In genomic region chr12:39328377-39328776, GRCm38 (mm10) we compare ENCODE assay signal across 25 mouse cellular contexts.
A peak's percentile ranks its signal among the peaks of the same experiment; 100 is the strongest.
DNase-seq lines count a peak whose midpoint lies in the region; ATAC-seq and TF ChIP-seq lines count a peak whose summit lies in the region.
"Had no signal": no experiment of that assay in that cellular context is flagged by ENCODE, and none has a peak within 500 bp of the region (broad histone marks: within the 10 kb centered on the region; RNA-seq: fewer than 3 reads in every experiment).

No protein-coding gene starts in this region.

- TF ChIP-seq POLR2A in brain, embryonic 14.5 days (IDR thresholded peaks at IDR 0.05; ENCODE audit: borderline replicate concordance, extremely low read depth, insufficient read depth, insufficient read length, poor library complexity, severe bottlenecking): no peak

- no peak overlapping the region for H3K9ac ChIP-seq in hindbrain, embryonic 16.5 days (ENCODE audit: low read depth, low read length)
- no peak overlapping the region for H3K9ac ChIP-seq in hindbrain, embryonic 11.5 days (ENCODE audit: low read depth, low read length)
- no peak overlapping the region for H3K9ac ChIP-seq in midbrain, embryonic 15.5 days
- H3K9ac ChIP-seq: embryonic facial prominence, embryonic 12.5 days; embryonic facial prominence, embryonic 15.5 days; forebrain, postnatal 0 days; hindbrain, embryonic 13.5 days had no signal

- no peaks in the 10 kb centered on the region for H3K36me3 ChIP-seq in hindbrain, embryonic 16.5 days (ENCODE audit: control insufficient read depth, insufficient read depth, low read length)
- H3K36me3 ChIP-seq in hindbrain, embryonic 11.5 days (ENCODE audit: control insufficient read depth, insufficient read depth, low read length): no peaks in the 10 kb centered on the region
- no peaks in the 10 kb centered on the region for H3K36me3 ChIP-seq in midbrain, embryonic 15.5 days (replicated peaks)
- H3K36me3 ChIP-seq in midbrain, embryonic 10.5 days: no peaks in the 10 kb centered on the region
- H3K36me3 ChIP-seq: embryonic facial prominence, embryonic 12.5 days; embryonic facial prominence, embryonic 15.5 days; heart, embryonic 10.5 days; hindbrain, embryonic 13.5 days had no signal

- H3K27ac ChIP-seq in hindbrain, embryonic 16.5 days (ENCODE audit: low read depth, low read length): no peak overlapping the region
- no peak overlapping the region for H3K27ac ChIP-seq in hindbrain, embryonic 11.5 days (ENCODE audit: low read depth, low read length)
- H3K27ac ChIP-seq in midbrain, embryonic 15.5 days: no peak overlapping the region
- H3K27ac ChIP-seq in midbrain, embryonic 10.5 days (replicated peaks): no peak overlapping the region
- H3K27ac ChIP-seq: embryonic facial prominence, embryonic 12.5 days; embryonic facial prominence, embryonic 15.5 days; heart, adult 2 months; heart, embryonic 10.5 days; hindbrain, embryonic 13.5 days; hindbrain, postnatal 0 days had no signal

- H3K4me3 ChIP-seq in hindbrain, embryonic 16.5 days (ENCODE audit: low read length): no peak overlapping the region
- H3K4me3 ChIP-seq in hindbrain, embryonic 11.5 days (ENCODE audit: low read depth, low read length): no peak overlapping the region
- no peak overlapping the region for H3K4me3 ChIP-seq in midbrain, embryonic 15.5 days
- no peak overlapping the region for H3K4me3 ChIP-seq in midbrain, embryonic 10.5 days
- H3K4me3 ChIP-seq: embryonic facial prominence, embryonic 12.5 days; embryonic facial prominence, embryonic 15.5 days; heart, adult 2 months; heart, embryonic 10.5 days; hindbrain, embryonic 13.5 days had no signal

- no peak for DNase-seq in hindbrain, embryonic 11.5 days (ENCODE audit: low spot score)
- no peak for DNase-seq in midbrain, embryonic 10.5 days (ENCODE audit: low spot score)
- DNase-seq in brain, embryonic 14.5 days (ENCODE audit: low read depth): peak; percentile 28
- DNase-seq in mesoderm, embryonic 11.5 days (ENCODE audit: low read depth, low spot score): peak; percentile 18
- no peak for DNase-seq in gastrocnemius, adult 18-20 months (ENCODE audit: low spot score)
- DNase-seq: adrenal gland, adult 2 months; adrenal gland, postnatal 14 days; cerebellum, adult 18-20 months; cerebellum, postnatal 10 days; cerebellum, postnatal 36 days; forebrain, postnatal 0 days; gastrocnemius, postnatal 10 days; gastrocnemius, postnatal 36 days; heart, adult 2 months had no signal

- no peaks in the 10 kb centered on the region for H3K27me3 ChIP-seq in hindbrain, embryonic 16.5 days (replicated peaks; ENCODE audit: control insufficient read depth, insufficient read depth, low read length)
- no peaks in the 10 kb centered on the region for H3K27me3 ChIP-seq in hindbrain, embryonic 11.5 days (ENCODE audit: control insufficient read depth, insufficient read depth, low read length)
- H3K27me3 ChIP-seq in midbrain, embryonic 15.5 days (replicated peaks): no peaks in the 10 kb centered on the region
- H3K27me3 ChIP-seq in midbrain, embryonic 10.5 days (ENCODE audit: low read depth, poor library complexity, severe bottlenecking): no peaks in the 10 kb centered on the region
- H3K27me3 ChIP-seq: embryonic facial prominence, embryonic 12.5 days; embryonic facial prominence, embryonic 15.5 days; hindbrain, embryonic 13.5 days had no signal

- no peak overlapping the region for H3K4me2 ChIP-seq in hindbrain, embryonic 16.5 days (ENCODE audit: low read length)
- H3K4me2 ChIP-seq in hindbrain, embryonic 11.5 days (replicated peaks; ENCODE audit: low read depth, low read length): no peak overlapping the region
- no peak overlapping the region for H3K4me2 ChIP-seq in midbrain, embryonic 15.5 days
- H3K4me2 ChIP-seq: embryonic facial prominence, embryonic 12.5 days; embryonic facial prominence, embryonic 15.5 days; hindbrain, embryonic 13.5 days had no signal

- no peak for TF ChIP-seq CTCF in brain, embryonic 14.5 days (IDR thresholded peaks at IDR 0.05; ENCODE audit: borderline replicate concordance, extremely low read depth, insufficient read depth, insufficient read length)

- peak; percentile 71; the same call in 1 of the 2 replicates for ATAC-seq in hindbrain, embryonic 16.5 days
- ATAC-seq in hindbrain, embryonic 11.5 days (ENCODE audit: low FRiP score): no peak
- peak; percentile 52; the same call in 1 of the 2 replicates for ATAC-seq in midbrain, embryonic 15.5 days (replicated peaks)
- no peak for ATAC-seq in cerebellum, adult (ENCODE audit: insufficient number of reproducible peaks, low FRiP score, low TSS enrichment)
- ATAC-seq: CD4-positive, CD25-positive, alpha-beta regulatory T cell, adult 4 months; forebrain, embryonic 14.5 days; forebrain, postnatal 0 days; hindbrain, postnatal 0 days; inflammation-experienced regulatory T-cells, adult 6 months had no signal

- H3K4me1 ChIP-seq in hindbrain, embryonic 16.5 days (ENCODE audit: control insufficient read depth, insufficient read depth, low read depth, low read length): no peaks in the 10 kb centered on the region
- H3K4me1 ChIP-seq in hindbrain, embryonic 11.5 days (replicated peaks; ENCODE audit: control insufficient read depth, insufficient read depth, low read length): no peaks in the 10 kb centered on the region
- no peaks in the 10 kb centered on the region for H3K4me1 ChIP-seq in midbrain, embryonic 15.5 days
- no peaks in the 10 kb centered on the region for H3K4me1 ChIP-seq in midbrain, embryonic 10.5 days
- H3K4me1 ChIP-seq: embryonic facial prominence, embryonic 15.5 days; heart, embryonic 10.5 days; hindbrain, embryonic 13.5 days had no signal

- no peaks in the 10 kb centered on the region for H3K9me3 ChIP-seq in hindbrain, embryonic 16.5 days (ENCODE audit: control insufficient read depth, low read length)
- no peaks in the 10 kb centered on the region for H3K9me3 ChIP-seq in hindbrain, embryonic 11.5 days (ENCODE audit: control insufficient read depth, low read length)
- no peaks in the 10 kb centered on the region for H3K9me3 ChIP-seq in midbrain, embryonic 15.5 days
- H3K9me3 ChIP-seq in midbrain, embryonic 10.5 days (replicated peaks): no peaks in the 10 kb centered on the region
- H3K9me3 ChIP-seq: embryonic facial prominence, embryonic 12.5 days; embryonic facial prominence, embryonic 15.5 days; heart, embryonic 10.5 days; hindbrain, embryonic 13.5 days had no signal

Comparison
In these comparisons a context has a peak if more than half of its experiments do, and no peak if none do; other contexts are left out.
1. ATAC-seq: peak in hindbrain, embryonic 16.5 days (single experiment) and midbrain, embryonic 15.5 days (single experiment); none in hindbrain, embryonic 11.5 days (single experiment) and cerebellum, adult (single experiment).
2. DNase-seq: peak in brain, embryonic 14.5 days (single experiment) and mesoderm, embryonic 11.5 days (single experiment); none in hindbrain, embryonic 11.5 days (single experiment), midbrain, embryonic 10.5 days (single experiment) and gastrocnemius, adult 18-20 months (single experiment).